Comparison of ENCODE assay signal across 9 mouse cellular contexts in genomic region chr12:111377986-111378490, GRCm38 (mm10). TPM values are rescaled to one million over a fixed set of nuclear protein-coding genes. Genes with fewer than 3 reads are reported as not detected.
A peak's percentile ranks its signal among the peaks of the same experiment; 100 is the strongest.
DNase-seq lines count a peak whose midpoint lies in the region; ATAC-seq and TF ChIP-seq lines count a peak whose summit lies in the region.
"Had no signal": no experiment of that assay in that cellular context is flagged by ENCODE, and none has a peak within 500 bp of the region (broad histone marks: within the 10 kb centered on the region; RNA-seq: fewer than 3 reads in every experiment).

No protein-coding gene starts in this region.

- TF ChIP-seq POLR2A in thymus, adult 2 months (IDR thresholded peaks at IDR 0.05; ENCODE audit: control insufficient read depth, extremely low read depth, insufficient read depth, low read length, poor library complexity): no peak

- no peak for TF ChIP-seq EP300 in liver, embryonic 14.5 days (IDR thresholded peaks at IDR 0.05; ENCODE audit: low read depth)

- no peaks in the 10 kb centered on the region for H3K9me3 ChIP-seq in hindbrain, embryonic 15.5 days
- no peaks in the 10 kb centered on the region for H3K9me3 ChIP-seq in liver, embryonic 14.5 days (ENCODE audit: control insufficient read depth, low read length)
- no peaks in the 10 kb centered on the region for H3K9me3 ChIP-seq in neural tube, embryonic 11.5 days (ENCODE audit: control insufficient read depth, low read length)

- H3K4me1 ChIP-seq in thymus, adult 2 months (replicated peaks; ENCODE audit: control insufficient read depth, insufficient read depth, low read length): 0 out of 2 replicates have a peak, but pooled peaks cover 4% of the 10 kb centered on the region
- peaks cover 33% of the 10 kb centered on the region for H3K4me1 ChIP-seq in hindbrain, embryonic 15.5 days (replicated peaks)
- H3K4me1 ChIP-seq in liver, embryonic 14.5 days (replicated peaks; ENCODE audit: control insufficient read depth in 2 of 2, insufficient read depth in 2 of 2, low read length in 1 of 2): peaks cover 0 to 5% of the 10 kb centered on the region in 2 experiments; a peak in 1 of 4 replicates
- peaks cover 10% of the 10 kb centered on the region; the same call in 1 of the 2 replicates for H3K4me1 ChIP-seq in neural tube, embryonic 11.5 days (ENCODE audit: control insufficient read depth, insufficient read depth, low read length)

- H3K27ac ChIP-seq in thymus, adult 2 months (ENCODE audit: control insufficient read depth, insufficient read depth, low read length): no peak overlapping the region
- peak overlapping the region; percentile 94 for H3K27ac ChIP-seq in hindbrain, embryonic 15.5 days (replicated peaks)
- H3K27ac ChIP-seq in liver, embryonic 14.5 days: no peak overlapping the region
- H3K27ac ChIP-seq in neural tube, embryonic 11.5 days (ENCODE audit: low read depth, low read length): peak overlapping the region; percentile 86

- peaks cover 8% of the 10 kb centered on the region; the same call in 1 of the 2 replicates for H3K27me3 ChIP-seq in thymus, adult 2 months (ENCODE audit: control insufficient read depth, insufficient read depth, low read length)
- H3K27me3 ChIP-seq in hindbrain, embryonic 15.5 days: no peaks in the 10 kb centered on the region
- peaks cover 42% of the 10 kb centered on the region for H3K27me3 ChIP-seq in liver, embryonic 14.5 days (ENCODE audit: control insufficient read depth, insufficient read depth, low read length)
- H3K27me3 ChIP-seq in neural tube, embryonic 11.5 days (ENCODE audit: control insufficient read depth, insufficient read depth, low read length): no peaks in the 10 kb centered on the region

- peak overlapping the region; percentile 89 for H3K9ac ChIP-seq in hindbrain, embryonic 15.5 days
- H3K9ac ChIP-seq in liver, embryonic 14.5 days (replicated peaks): no peak overlapping the region
- H3K9ac ChIP-seq in neural tube, embryonic 11.5 days (ENCODE audit: low read length): peak overlapping the region; percentile 89

- H3K36me3 ChIP-seq in thymus, adult 2 months (ENCODE audit: control insufficient read depth, insufficient read depth, low read length): no peaks in the 10 kb centered on the region
- no peaks in the 10 kb centered on the region for H3K36me3 ChIP-seq in hindbrain, embryonic 15.5 days
- H3K36me3 ChIP-seq in liver, embryonic 14.5 days (replicated peaks; ENCODE audit: control insufficient read depth, insufficient read depth, low read depth): no peaks in the 10 kb centered on the region
- H3K36me3 ChIP-seq in neural tube, embryonic 11.5 days (ENCODE audit: control insufficient read depth, insufficient read depth, low read length): no peaks in the 10 kb centered on the region

- no peak for TF ChIP-seq CTCF in thymus, adult 2 months (IDR thresholded peaks at IDR 0.05; ENCODE audit: borderline replicate concordance, control insufficient read depth, extremely low read depth, insufficient read depth, low read length, poor library complexity)
- no peak for TF ChIP-seq CTCF in liver, embryonic 14.5 days (IDR thresholded peaks at IDR 0.05; ENCODE audit: low read depth)

- DNase-seq in adrenal gland, adult 8-10 months: peak; percentile 59
- DNase-seq in adrenal gland, postnatal 4 days (ENCODE audit: low spot score in 2 of 2): no peak
- DNase-seq in thymus, adult 2 months: no peak
- DNase-seq in thymus, postnatal 10 days (ENCODE audit: low spot score in 2 of 2): no peak
- no peak for DNase-seq in liver, embryonic 14.5 days (ENCODE audit: low read depth in 3 of 3, low spot score in 3 of 3)
- peak; percentile 68 for DNase-seq in neural tube, embryonic 11.5 days (ENCODE audit: low spot score)
- no peak for DNase-seq in urinary bladder, postnatal 10 days (ENCODE audit: low spot score)

- peak; percentile 83 for ATAC-seq in hindbrain, embryonic 15.5 days (ENCODE audit: low FRiP score, low read depth)
- ATAC-seq in liver, embryonic 14.5 days (ENCODE audit: insufficient read depth): peak; percentile 27; the same call in 1 of the 2 replicates
- peak; percentile 79 for ATAC-seq in neural tube, embryonic 11.5 days (ENCODE audit: insufficient read depth, low FRiP score, low TSS enrichment)

- 2% methylated on average over 32 of the region's 32 CpGs for WGBS in thymus, adult 2 months
- WGBS in hindbrain, embryonic 15.5 days: under 1% methylated on average over 32 of the region's 32 CpGs
- WGBS in liver, embryonic 14.5 days (ENCODE audit: insufficient replicate concordance): under 1% methylated on average over 32 of the region's 32 CpGs
- under 1% methylated on average over 32 of the region's 32 CpGs for WGBS in neural tube, embryonic 11.5 days

- H3K4me3 ChIP-seq in thymus, adult 2 months (ENCODE audit: control insufficient read depth, insufficient read depth, low read length): peak overlapping the region; percentile 41
- peak overlapping the region; percentile 82 for H3K4me3 ChIP-seq in hindbrain, embryonic 15.5 days
- H3K4me3 ChIP-seq in liver, embryonic 14.5 days (ENCODE audit: insufficient read depth in 1 of 2, low read depth in 2 of 2, low read length in 2 of 2): peak overlapping the region; percentile 65 to 80
- peak overlapping the region; percentile 97 for H3K4me3 ChIP-seq in neural tube, embryonic 11.5 days (ENCODE audit: low read depth, low read length)

- peak overlapping the region; percentile 62 for H3K4me2 ChIP-seq in hindbrain, embryonic 15.5 days
- peak overlapping the region; percentile 66 for H3K4me2 ChIP-seq in liver, embryonic 14.5 days (ENCODE audit: low read depth)
- peak overlapping the region; percentile 90 for H3K4me2 ChIP-seq in neural tube, embryonic 11.5 days (ENCODE audit: low read depth)

RNA-seq across cellular contexts. Expression of gene Cdc42bpb, which starts 0.5 kb away (rescaled TPM):
- 100 to 1,000 TPM; 112 to 162 (median 141) TPM for total RNA-seq in adrenal gland, adult 8-10 months (2022)
- 100 to 1,000 TPM; 127 to 134 TPM for total RNA-seq in adrenal gland, postnatal 4 days (2021)
- polyA plus RNA-seq in thymus, adult 2 months (2012; rRNA removed): 59.2 and 62.1 TPM in 2 replicates
- polyA plus RNA-seq in hindbrain, embryonic 15.5 days (2015; fragmentation: Nextera tagmentation; extraction: Ambion mirVana): 41.2 and 42.4 TPM in 2 replicates
- 22.5 and 23.2 TPM in 2 replicates for polyA plus RNA-seq in liver, embryonic 14.5 days (2012; rRNA removed)
- 5.3 and 6.6 TPM in 2 replicates for polyA plus RNA-seq in liver, embryonic 14.5 days (2014; fragmentation: Nextera tagmentation; extraction: Ambion mirVana)
- polyA plus RNA-seq in neural tube, embryonic 11.5 days (2014; fragmentation: Nextera tagmentation; extraction: Ambion mirVana): 36.7 and 37.2 TPM in 2 replicates

RNA-seq across cellular contexts. Expression of gene Lbhd2, which starts 28.6 kb away (rescaled TPM):
- total RNA-seq in adrenal gland, adult 8-10 months (2022): 1 to 10 TPM in 1 of 4 experiments, under 1 TPM in 3; 0.67 to 1.0 (median 0.78) TPM
- 1 to 10 TPM; 1.1 to 3.0 TPM for total RNA-seq in adrenal gland, postnatal 4 days (2021)
- 1.4 and 1.9 TPM in 2 replicates for polyA plus RNA-seq in thymus, adult 2 months (2012; rRNA removed)
- 1.6 and 1.9 TPM in 2 replicates for polyA plus RNA-seq in hindbrain, embryonic 15.5 days (2015; fragmentation: Nextera tagmentation; extraction: Ambion mirVana)
- polyA plus RNA-seq in liver, embryonic 14.5 days (2012; rRNA removed): not detected in 2 replicates
- 0.15 and 0.21 TPM in 2 replicates for polyA plus RNA-seq in liver, embryonic 14.5 days (2014; fragmentation: Nextera tagmentation; extraction: Ambion mirVana)
- polyA plus RNA-seq in neural tube, embryonic 11.5 days (2014; fragmentation: Nextera tagmentation; extraction: Ambion mirVana): not detected in 2 replicates
- total RNA-seq: heart, adult 18-20 months had no signal

RNA-seq across cellular contexts. Expression of gene Exoc3l4, which starts 38.8 kb away (rescaled TPM):
- 10 to 100 TPM in 1 of 4 experiments, 1 to 10 TPM in 3; 3.2 to 10.0 (median 7.8) TPM for total RNA-seq in adrenal gland, adult 8-10 months (2022)
- total RNA-seq in adrenal gland, postnatal 4 days (2021): 10 to 100 TPM in 1 of 2 experiments, 1 to 10 TPM in 1; 9.6 to 10.4 TPM
- polyA plus RNA-seq in thymus, adult 2 months (2012; rRNA removed): 31.0 and 41.5 TPM in 2 replicates
- 2.2 and 2.9 TPM in 2 replicates for polyA plus RNA-seq in hindbrain, embryonic 15.5 days (2015; fragmentation: Nextera tagmentation; extraction: Ambion mirVana)
- polyA plus RNA-seq in liver, embryonic 14.5 days (2012; rRNA removed): 18.1 and 20.1 TPM in 2 replicates
- polyA plus RNA-seq in liver, embryonic 14.5 days (2014; fragmentation: Nextera tagmentation; extraction: Ambion mirVana): 15.8 and 19.3 TPM in 2 replicates
- polyA plus RNA-seq in neural tube, embryonic 11.5 days (2014; fragmentation: Nextera tagmentation; extraction: Ambion mirVana): 5.3 and 6.6 TPM in 2 replicates

Comparison
In these comparisons a context has a peak if more than half of its experiments do, and no peak if none do; other contexts are left out.
1. DNase-seq: peak in adrenal gland, adult 8-10 months (single experiment) and neural tube, embryonic 11.5 days (single experiment); none in adrenal gland, postnatal 4 days (0 of 2), thymus, adult 2 months (single experiment), thymus, postnatal 10 days (0 of 2), liver, embryonic 14.5 days (0 of 3) and urinary bladder, postnatal 10 days (single experiment).
2. H3K27ac ChIP-seq: peak in hindbrain, embryonic 15.5 days (single experiment) and neural tube, embryonic 11.5 days (single experiment); none in thymus, adult 2 months (single experiment) and liver, embryonic 14.5 days (single experiment).
3. H3K4me3 ChIP-seq: peak in every context shown above with its lines; median percentile 97 in neural tube, embryonic 11.5 days; 82 in hindbrain, embryonic 15.5 days; 72 in liver, embryonic 14.5 days; 41 in thymus, adult 2 months.
4. ATAC-seq: peak in every context shown above with its lines; median percentile 83 in hindbrain, embryonic 15.5 days; 79 in neural tube, embryonic 11.5 days; 27 in liver, embryonic 14.5 days.
5. Peak in every context shown above with its lines, with median percentiles within 50 percentile points of each other: H3K4me2 ChIP-seq.